Mouse (Mus musculus): ENCODE measurements around the gene Cited4.

Gene Cited4

GRCm38 (mm10) chr4:120680953-120681352, 14.6 kb downstream of the Cited4 start:
- 55% methylated on average over 7 of the region's 7 CpGs for WGBS

GRCm38 (mm10) chr4:120682168-120682567, 15.8 kb downstream of the Cited4 start:
- WGBS, result 38% methylated on average over 10 of the region's 10 CpGs

GRCm38 (mm10) chr4:120683278-120683997, 17.1 kb downstream of the Cited4 start:
- WGBS, result 74% methylated on average over 9 of the region's 9 CpGs

- WGBS, result 76% methylated on average over 6 of the region's 6 CpGs
These were observed 20.9 kb downstream of the Cited4 start for GRCm38 (mm10) chr4:120687282-120687681.

GRCm38 (mm10) chr4:120689317-120689716, 22.9 kb downstream of the Cited4 start:
- WGBS, result 77% methylated on average over 6 of the region's 6 CpGs

- WGBS, result 39% methylated on average over 10 of the region's 10 CpGs
These were observed 26.3 kb downstream of the Cited4 start for GRCm38 (mm10) chr4:120692717-120693116.

- 98% methylated on average over 8 of the region's 8 CpGs for WGBS
These were observed 31.0 kb downstream of the Cited4 start for GRCm38 (mm10) chr4:120697353-120697752.

- WGBS, result 48% methylated on average over 35 of the region's 35 CpGs
These were observed 31.6 kb downstream of the Cited4 start for GRCm38 (mm10) chr4:120697799-120698484.

- 85% methylated on average over 3 of the region's 3 CpGs for WGBS
These were observed 34.8 kb downstream of the Cited4 start for GRCm38 (mm10) chr4:120701180-120701579.

GRCm38 (mm10) chr4:120702056-120702455, 35.7 kb downstream of the Cited4 start:
- 53% methylated on average over 8 of the region's 8 CpGs for WGBS

- 86% methylated on average over 2 of the region's 2 CpGs for WGBS
These were observed 36.1 kb downstream of the Cited4 start for GRCm38 (mm10) chr4:120702511-120702910.

- WGBS, result 83% methylated on average over 12 of the region's 12 CpGs
These were observed 45.9 kb downstream of the Cited4 start for GRCm38 (mm10) chr4:120712236-120712635.

GRCm38 (mm10) chr4:120713021-120713420, 46.6 kb downstream of the Cited4 start:
- WGBS, result 82% methylated on average over 6 of the region's 6 CpGs

- 68% methylated on average over 6 of the region's 6 CpGs for WGBS
These were observed 47.6 kb downstream of the Cited4 start for GRCm38 (mm10) chr4:120713856-120714497.

GRCm38 (mm10) chr4:120716141-120716571, 49.8 kb downstream of the Cited4 start:
- 6% methylated on average over 12 of the region's 12 CpGs for WGBS

- 48% methylated on average over 12 of the region's 12 CpGs for WGBS
These were observed 50.4 kb downstream of the Cited4 start for GRCm38 (mm10) chr4:120716765-120717164.
